Mouse (Mus musculus): ENCODE data around the gene Gm44502. TPM values are rescaled to one million over a fixed set of nuclear protein-coding genes. Genes with fewer than 3 reads are reported as not detected.

Gm44502 gene
- polyA plus RNA-seq, 1 experiment from 2014 or later = 0.86 TPM

- H3K9ac ChIP-seq (ENCODE audit: low read depth, low read length) = no peak overlapping the region
- peaks cover 29% of the 10 kb centered on the region for H3K4me1 ChIP-seq (ENCODE audit: control insufficient read depth, insufficient read depth, low read length)
- H3K36me3 ChIP-seq (ENCODE audit: control insufficient read depth, insufficient read depth, low read length) = peaks cover 7% of the 10 kb centered on the region; the same call in 1 of the 2 replicates
Measured at GRCm38 (mm10) chr15:89426716-89427115, 2.8 kb downstream of the Gm44502 start.

GRCm38 (mm10) chr15:89425711-89426121 lies 3.8 kb downstream of the Gm44502 start, which contains the start of gene Cpt1b:
TSS of gene Cpt1b (minus strand) at chr15:89425863.
- no peaks in the 10 kb centered on the region for H3K9me3 ChIP-seq (replicated peaks; ENCODE audit: control insufficient read depth, low read length)
- H3K4me1 ChIP-seq (ENCODE audit: control insufficient read depth, insufficient read depth, low read length) = peaks cover 29% of the 10 kb centered on the region
- peak within 1 kb of the TSS; percentile 63 for H3K4me2 ChIP-seq
- peak within 1 kb of the TSS; percentile 84 for H3K27ac ChIP-seq (ENCODE audit: low read depth, low read length)
- H3K36me3 ChIP-seq (ENCODE audit: control insufficient read depth, insufficient read depth, low read length) = peaks cover 7% of the 10 kb centered on the region; the same call in 1 of the 2 replicates
- H3K9ac ChIP-seq (ENCODE audit: low read depth, low read length) = peak within 1 kb of the TSS; percentile 81
- ATAC-seq (replicated peaks; ENCODE audit: insufficient number of reproducible peaks, low FRiP score, low TSS enrichment) = peak; percentile 40
- WGBS (ENCODE audit: insufficient replicate concordance) = 16% methylated on average over 6 of the region's 6 CpGs
- no peaks in the 10 kb centered on the region for H3K27me3 ChIP-seq (ENCODE audit: control insufficient read depth, insufficient read depth, low read length)
- peak within 1 kb of the TSS; percentile 44 for H3K4me3 ChIP-seq (ENCODE audit: low read depth, low read length)

More at GRCm38 (mm10) chr15:89426716-89427115, 2.8 kb downstream of the Gm44502 start:
- Histone ChIP-seq H3K27ac (ENCODE audit: low read depth, low read length) (peak overlapping the region; percentile 84), H3K4me3 (ENCODE audit: low read depth, low read length) (no peak overlapping the region), H3K4me2 (no peak overlapping the region), H3K27me3 (ENCODE audit: control insufficient read depth, insufficient read depth, low read length) (no peaks in the 10 kb centered on the region), H3K9me3 (replicated peaks; ENCODE audit: control insufficient read depth, low read length) (no peaks in the 10 kb centered on the region)
- WGBS (ENCODE audit: insufficient replicate concordance) = 88% methylated on average over 10 of the region's 10 CpGs
- ATAC-seq (replicated peaks; ENCODE audit: insufficient number of reproducible peaks, low FRiP score, low TSS enrichment) = no peak

GRCm38 (mm10) chr15:89424621-89425020 lies 4.9 kb downstream of the Gm44502 start:
- peaks cover 25% of the 10 kb centered on the region for H3K4me1 ChIP-seq (ENCODE audit: control insufficient read depth, insufficient read depth, low read length)
- 78% methylated on average over 8 of the region's 8 CpGs for whole genome bisulfite sequencing (ENCODE audit: insufficient replicate concordance)
- no peaks in the 10 kb centered on the region for H3K9me3 ChIP-seq (replicated peaks; ENCODE audit: control insufficient read depth, low read length)
- H3K9ac ChIP-seq (ENCODE audit: low read depth, low read length) = no peak overlapping the region; the same call in 1 of the 2 replicates
- H3K4me3 ChIP-seq (ENCODE audit: low read depth, low read length) = peak overlapping the region; percentile 44
- no peaks in the 10 kb centered on the region for H3K27me3 ChIP-seq (ENCODE audit: control insufficient read depth, insufficient read depth, low read length)
- H3K36me3 ChIP-seq (ENCODE audit: control insufficient read depth, insufficient read depth, low read length) = peaks cover 13% of the 10 kb centered on the region
- ATAC-seq (replicated peaks; ENCODE audit: insufficient number of reproducible peaks, low FRiP score, low TSS enrichment) = no peak
- H3K27ac ChIP-seq (ENCODE audit: low read depth, low read length) = peak overlapping the region; percentile 84; the same call in 1 of the 2 replicates
- H3K4me2 ChIP-seq = peak overlapping the region; percentile 63

DNA sequence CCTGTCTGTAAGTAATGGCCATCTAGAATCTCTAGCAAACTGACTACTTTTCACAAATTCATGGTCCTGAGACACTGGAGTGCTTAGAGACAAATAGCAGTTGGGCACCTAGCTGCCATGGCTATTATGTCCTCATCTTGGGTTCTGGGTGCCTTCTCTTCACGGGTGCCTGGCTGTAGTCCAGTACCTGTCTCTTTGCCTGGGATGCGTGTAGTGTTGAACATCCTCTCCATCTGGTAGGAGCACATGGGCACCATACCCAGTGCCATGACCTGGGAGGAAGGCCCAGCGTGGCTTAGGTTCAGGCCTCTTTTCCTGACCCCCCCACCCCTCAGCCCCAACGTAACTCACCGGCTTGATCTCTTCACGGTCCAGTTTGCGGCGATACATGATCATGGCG lies 7.6 kb downstream of the Gm44502 start:
- Histone ChIP-seq H3K4me3 (ENCODE audit: low read depth, low read length) (no peak overlapping the region), H3K4me1 (ENCODE audit: control insufficient read depth, insufficient read depth, low read length) (peaks cover 20% of the 10 kb centered on the region), H3K9me3 (replicated peaks; ENCODE audit: control insufficient read depth, low read length) (no peaks in the 10 kb centered on the region), H3K4me2 (no peak overlapping the region), H3K27ac (ENCODE audit: low read depth, low read length) (no peak overlapping the region), H3K36me3 (ENCODE audit: control insufficient read depth, insufficient read depth, low read length) (peaks cover 13% of the 10 kb centered on the region), H3K9ac (ENCODE audit: low read depth, low read length) (no peak overlapping the region), H3K27me3 (ENCODE audit: control insufficient read depth, insufficient read depth, low read length) (no peaks in the 10 kb centered on the region)
- WGBS (ENCODE audit: insufficient replicate concordance) = 93% methylated on average over 9 of the region's 9 CpGs
- ATAC-seq (replicated peaks; ENCODE audit: insufficient number of reproducible peaks, low FRiP score, low TSS enrichment) = no peak

DNA sequence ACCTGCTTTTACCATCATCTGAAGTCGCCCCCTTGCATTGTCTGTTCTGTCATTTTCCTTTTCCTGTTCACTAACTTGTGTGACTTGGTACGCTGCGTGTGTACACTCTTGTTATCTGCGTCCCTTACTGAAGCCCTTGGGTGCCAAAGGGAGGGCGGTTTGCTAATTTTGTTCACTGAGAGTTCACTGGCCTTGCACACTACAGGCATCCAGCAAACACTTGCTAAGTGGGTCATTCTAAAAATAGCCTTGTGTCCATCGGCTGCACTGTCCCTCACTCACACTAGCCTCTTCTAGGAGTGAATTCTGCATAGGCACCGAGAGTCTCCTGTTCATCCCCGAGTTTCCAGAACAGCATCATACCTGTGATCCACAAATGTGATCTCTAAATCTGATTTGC lies 14.2 kb downstream of the Gm44502 start:
- Histone ChIP-seq H3K36me3 (ENCODE audit: control insufficient read depth, insufficient read depth, low read length) (peaks cover 14% of the 10 kb centered on the region; the same call in 1 of the 2 replicates), H3K9me3 (replicated peaks; ENCODE audit: control insufficient read depth, low read length) (no peaks in the 10 kb centered on the region), H3K4me1 (ENCODE audit: control insufficient read depth, insufficient read depth, low read length) (peaks cover 3% of the 10 kb centered on the region), H3K27me3 (ENCODE audit: control insufficient read depth, insufficient read depth, low read length) (no peaks in the 10 kb centered on the region), H3K27ac (ENCODE audit: low read depth, low read length) (peak overlapping the region; percentile 75), H3K4me2 (no peak overlapping the region), H3K9ac (ENCODE audit: low read depth, low read length) (no peak overlapping the region), H3K4me3 (ENCODE audit: low read depth, low read length) (no peak overlapping the region)
- peak; percentile 57 for ATAC-seq (replicated peaks; ENCODE audit: insufficient number of reproducible peaks, low FRiP score, low TSS enrichment)
- 56% methylated on average over 8 of the region's 8 CpGs for WGBS (ENCODE audit: insufficient replicate concordance)

DNA sequence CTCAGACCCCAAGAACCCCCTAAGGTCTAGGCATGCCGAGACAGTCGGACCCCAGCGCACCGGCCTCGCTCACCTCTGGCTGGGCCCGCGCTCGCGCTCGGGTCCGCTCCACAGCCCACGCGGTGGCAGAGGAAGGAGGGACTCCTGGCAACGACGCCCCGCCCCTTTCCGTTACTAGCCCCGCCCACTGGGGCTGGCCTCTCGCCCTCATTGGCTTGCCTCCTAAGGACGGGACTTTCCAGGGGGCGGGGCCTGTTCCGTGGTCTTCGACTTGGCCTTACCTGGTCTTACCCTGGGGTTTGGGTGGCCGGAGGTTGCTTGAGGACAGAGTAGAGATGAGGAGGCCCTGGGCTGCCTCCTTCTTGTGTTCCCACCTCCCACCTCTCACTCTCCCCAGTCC lies 19.4 kb downstream of the Gm44502 start, which contains the start of gene Syce3:
Gene Syce3 (minus strand): TSS at position 386 of the 400 bp plus-strand sequence.
- 73% methylated on average over 16 of the region's 24 CpGs for WGBS (ENCODE audit: insufficient replicate concordance)

DNA sequence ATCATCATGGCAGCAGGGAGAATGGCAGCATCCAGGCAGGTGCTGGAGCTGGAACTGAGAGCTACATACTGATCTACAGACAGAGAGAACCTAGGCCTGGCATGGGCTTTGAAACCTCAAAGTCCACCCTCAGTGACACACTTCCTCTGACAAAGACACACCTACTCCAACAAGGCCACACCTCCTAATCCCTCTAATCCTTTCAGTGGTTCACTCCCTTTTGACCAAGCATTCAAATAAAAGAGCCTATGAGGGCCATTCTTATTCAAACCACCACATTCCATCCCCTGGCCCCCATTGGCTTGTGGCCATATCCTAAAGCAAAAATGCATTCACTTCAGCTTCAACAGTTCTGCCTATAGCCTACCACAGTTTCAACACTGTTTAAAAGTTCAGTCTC lies 22.8 kb downstream of the Gm44502 start:
- Histone ChIP-seq H3K27me3 (ENCODE audit: control insufficient read depth, insufficient read depth, low read length) (no peaks in the 10 kb centered on the region), H3K9me3 (replicated peaks; ENCODE audit: control insufficient read depth, low read length) (peaks cover 7% of the 10 kb centered on the region; the same call in 1 of the 2 replicates), H3K4me2 (no peak overlapping the region), H3K36me3 (ENCODE audit: control insufficient read depth, insufficient read depth, low read length) (no peaks in the 10 kb centered on the region), H3K4me3 (ENCODE audit: low read depth, low read length) (no peak overlapping the region), H3K4me1 (ENCODE audit: control insufficient read depth, insufficient read depth, low read length) (no peaks in the 10 kb centered on the region), H3K27ac (ENCODE audit: low read depth, low read length) (no peak overlapping the region), H3K9ac (ENCODE audit: low read depth, low read length) (no peak overlapping the region)
- ATAC-seq (replicated peaks; ENCODE audit: insufficient number of reproducible peaks, low FRiP score, low TSS enrichment) = no peak

More for the DNA sequence above, 19.4 kb downstream of the Gm44502 start, which contains the start of gene Syce3:
- peak; percentile 42; the same call in 1 of the 2 replicates for ATAC-seq (replicated peaks; ENCODE audit: insufficient number of reproducible peaks, low FRiP score, low TSS enrichment)
- H3K9ac ChIP-seq (ENCODE audit: low read depth, low read length) = no peak within 1 kb of the TSS
- H3K4me3 ChIP-seq (ENCODE audit: low read depth, low read length) = no peak within 1 kb of the TSS
- H3K27me3 ChIP-seq (ENCODE audit: control insufficient read depth, insufficient read depth, low read length) = no peaks in the 10 kb centered on the region
- H3K9me3 ChIP-seq (replicated peaks; ENCODE audit: control insufficient read depth, low read length) = peaks cover 7% of the 10 kb centered on the region; the same call in 1 of the 2 replicates
- no peaks in the 10 kb centered on the region for H3K36me3 ChIP-seq (ENCODE audit: control insufficient read depth, insufficient read depth, low read length)
- H3K27ac ChIP-seq (ENCODE audit: low read depth, low read length) = no peak within 1 kb of the TSS
- H3K4me2 ChIP-seq = no peak within 1 kb of the TSS
- no peaks in the 10 kb centered on the region for H3K4me1 ChIP-seq (ENCODE audit: control insufficient read depth, insufficient read depth, low read length)

GRCm38 (mm10) chr15:89404831-89405623 lies 24.5 kb downstream of the Gm44502 start:
- no peak for ATAC-seq (replicated peaks; ENCODE audit: insufficient number of reproducible peaks, low FRiP score, low TSS enrichment)
- whole genome bisulfite sequencing (ENCODE audit: insufficient replicate concordance) = 80% methylated on average over 10 of the region's 10 CpGs
- no peak overlapping the region for H3K4me2 ChIP-seq
- no peak overlapping the region for H3K9ac ChIP-seq (ENCODE audit: low read depth, low read length)
- H3K27me3 ChIP-seq (ENCODE audit: control insufficient read depth, insufficient read depth, low read length) = no peaks in the 10 kb centered on the region
- peaks cover 7% of the 10 kb centered on the region; the same call in 1 of the 2 replicates for H3K9me3 ChIP-seq (replicated peaks; ENCODE audit: control insufficient read depth, low read length)
- no peak overlapping the region for H3K4me3 ChIP-seq (ENCODE audit: low read depth, low read length)
- H3K36me3 ChIP-seq (ENCODE audit: control insufficient read depth, insufficient read depth, low read length) = no peaks in the 10 kb centered on the region
- no peak overlapping the region for H3K27ac ChIP-seq (ENCODE audit: low read depth, low read length)
- H3K4me1 ChIP-seq (ENCODE audit: control insufficient read depth, insufficient read depth, low read length) = no peaks in the 10 kb centered on the region
